In genomic region chr9:14698582-14699287, GRCm38 (mm10) we compare ENCODE assay signal across 8 mouse cellular contexts. TPM values are rescaled to one million over a fixed set of nuclear protein-coding genes. Genes with fewer than 3 reads are reported as not detected.
A peak's percentile ranks its signal among the peaks of the same experiment; 100 is the strongest.
DNase-seq lines count a peak whose midpoint lies in the region; ATAC-seq lines count a peak whose summit lies in the region.

No protein-coding gene starts in this region.

- peak; percentile 96 for DNase-seq in adipocyte (ENCODE audit: low spot score)
- DNase-seq in embryo, embryonic 10 days (ENCODE audit: low spot score) = peak; percentile 92
- DNase-seq in gastrocnemius, postnatal 10 days = peak; percentile 89
- peak; percentile 88 for DNase-seq in induced T-regulatory cell, adult 2 months (ENCODE audit: low read depth)
- peak; percentile 66 to 90 for DNase-seq in left cerebral cortex, adult 8-10 months (ENCODE audit: low spot score in 2 of 2)
- peak; percentile 90 for DNase-seq in right cerebral cortex, postnatal 14 days
- DNase-seq in urinary bladder, postnatal 25 days (ENCODE audit: low spot score) = peak; percentile 82

- peak; percentile 82 for ATAC-seq in megakaryocyte progenitor cell, adult 5-6 weeks (replicated peaks; ENCODE audit: poor library complexity)

RNA-seq across cellular contexts. Expression of gene Piwil4, which starts 41.8 kb away (rescaled TPM):
- total RNA-seq in gastrocnemius, postnatal 10 days (2021) = under 1 TPM; 0.09 to 0.20 TPM
- not detected for total RNA-seq in left cerebral cortex, adult 8-10 months (2022)
- total RNA-seq in megakaryocyte progenitor cell, adult 5-6 weeks (2015) = 0.29 TPM in 1 of 2 replicates, not detected in the other
- not detected in 2 replicates for total RNA-seq in megakaryocyte progenitor cell, adult 5-6 weeks (2017)

RNA-seq across cellular contexts. Expression of gene Fut4, which starts 53.5 kb away (rescaled TPM):
- total RNA-seq in gastrocnemius, postnatal 10 days (2021) = under 1 TPM; 0.56 to 0.84 TPM
- under 1 TPM; 0.15 to 0.32 (median 0.21) TPM for total RNA-seq in left cerebral cortex, adult 8-10 months (2022)
- 6.3 and 10.0 TPM in 2 replicates for total RNA-seq in megakaryocyte progenitor cell, adult 5-6 weeks (2015)
- 8.6 and 9.3 TPM in 2 replicates for total RNA-seq in megakaryocyte progenitor cell, adult 5-6 weeks (2017)

RNA-seq across cellular contexts. Expression of gene Amotl1, which starts 53.9 kb away (rescaled TPM):
- total RNA-seq in gastrocnemius, postnatal 10 days (2021) = 100 to 1,000 TPM; 271 to 282 TPM
- 10 to 100 TPM; 19.7 to 25.3 (median 21.9) TPM for total RNA-seq in left cerebral cortex, adult 8-10 months (2022)
- total RNA-seq in megakaryocyte progenitor cell, adult 5-6 weeks (2015) = not detected in 2 replicates
- 0.24 TPM in 1 of 2 replicates, not detected in the other for total RNA-seq in megakaryocyte progenitor cell, adult 5-6 weeks (2017)

Comparison
In these comparisons a context has a peak if more than half of its experiments do, and no peak if none do; other contexts are left out.
1. Peak in every context shown above with its lines: DNase-seq and ATAC-seq.
2. RNA of gene Amotl1, which starts 53.9 kb away (total RNA-seq): 271 to 282 TPM in gastrocnemius, postnatal 10 days and 19.7 to 25.3 TPM in left cerebral cortex, adult 8-10 months; 0.24 TPM in megakaryocyte progenitor cell, adult 5-6 weeks; every median in the first group is over 10 times any median in the second.